In genomic region chr3:68560057-68560456, GRCm38 (mm10) we compare ENCODE assay signal across 17 mouse cellular contexts.
DNase-seq lines count a peak whose midpoint lies in the region; ATAC-seq and TF ChIP-seq lines count a peak whose summit lies in the region.
"Had no signal": no experiment of that assay in that cellular context is flagged by ENCODE, and none has a peak within 500 bp of the region (broad histone marks: within the 10 kb centered on the region; RNA-seq: fewer than 3 reads in every experiment).

No protein-coding gene starts in this region.

- no peak for TF ChIP-seq CTCF in brain, embryonic 14.5 days (IDR thresholded peaks at IDR 0.05; ENCODE audit: borderline replicate concordance, extremely low read depth, insufficient read depth, insufficient read length)

- intact Hi-C loops in heart, postnatal 14 days (cut with DNase I) = loop anchor here (5.0 kb wide), 2 partner anchors 47 to 152 kb away; no protein-coding TSS in a partner anchor

- ATAC-seq in kidney, embryonic 14.5 days (ENCODE audit: low FRiP score, low TSS enrichment) = no peak
- ATAC-seq in midbrain, embryonic 16.5 days = no peak
- ATAC-seq: CD4-positive, CD25-positive, alpha-beta regulatory T cell, adult 4 months; inflammation-experienced regulatory T-cells, adult 6 months had no signal

- H3K27ac ChIP-seq in kidney, embryonic 14.5 days (ENCODE audit: low read depth, low read length) = no peak overlapping the region
- no peak overlapping the region for H3K27ac ChIP-seq in midbrain, embryonic 16.5 days (ENCODE audit: low read length)
- H3K27ac ChIP-seq: embryonic facial prominence, embryonic 15.5 days; heart, embryonic 15.5 days; left cerebral cortex, adult 2 months; macrophage had no signal

- DNase-seq in kidney, adult 18-20 months = peak; percentile 79
- DNase-seq in brain, embryonic 14.5 days (ENCODE audit: low read depth) = peak; percentile 47
- DNase-seq in cerebellum, adult 9-10 months = peak; percentile 86
- peak; percentile 58 to 78 for DNase-seq in heart, postnatal 14 days
- DNase-seq in layer of hippocampus, adult 9-11 months = no peak
- DNase-seq in right cerebral cortex, postnatal 25 days = no peak
- DNase-seq: adrenal gland, postnatal 14 days; right cerebral cortex, postnatal 14 days had no signal

- no peak overlapping the region for H3K4me3 ChIP-seq in kidney, embryonic 14.5 days (ENCODE audit: low read length)
- no peak overlapping the region for H3K4me3 ChIP-seq in midbrain, embryonic 16.5 days (ENCODE audit: low read depth, low read length)
- H3K4me3 ChIP-seq: embryonic facial prominence, embryonic 15.5 days; heart, embryonic 15.5 days; left cerebral cortex, adult 2 months had no signal

- H3K4me2 ChIP-seq in kidney, embryonic 14.5 days (replicated peaks; ENCODE audit: low read depth, low read length) = no peak overlapping the region
- no peak overlapping the region for H3K4me2 ChIP-seq in midbrain, embryonic 16.5 days (ENCODE audit: low read length)
- H3K4me2 ChIP-seq: embryonic facial prominence, embryonic 15.5 days; heart, embryonic 15.5 days; liver, embryonic 11.5 days had no signal

- H3K4me1 ChIP-seq in kidney, embryonic 14.5 days (ENCODE audit: control insufficient read depth, insufficient read depth, low read length) = no peaks in the 10 kb centered on the region
- H3K4me1 ChIP-seq in midbrain, embryonic 16.5 days (ENCODE audit: control insufficient read depth, insufficient read depth, low read length) = no peaks in the 10 kb centered on the region
- H3K4me1 ChIP-seq: embryonic facial prominence, embryonic 15.5 days had no signal

- H3K9ac ChIP-seq in kidney, embryonic 14.5 days (ENCODE audit: low read depth, low read length) = no peak overlapping the region
- no peak overlapping the region for H3K9ac ChIP-seq in midbrain, embryonic 16.5 days (ENCODE audit: low read depth, low read length)
- H3K9ac ChIP-seq: embryonic facial prominence, embryonic 15.5 days; heart, embryonic 15.5 days had no signal

- WGBS in kidney, embryonic 14.5 days = 78% methylated on average over 5 of the region's 5 CpGs
- WGBS in midbrain, embryonic 16.5 days = 80% methylated on average over 5 of the region's 5 CpGs

- H3K36me3 ChIP-seq in kidney, embryonic 14.5 days (ENCODE audit: control insufficient read depth, insufficient read depth, low read length) = no peaks in the 10 kb centered on the region
- H3K36me3 ChIP-seq in midbrain, embryonic 16.5 days (ENCODE audit: control insufficient read depth, insufficient read depth, low read length) = no peaks in the 10 kb centered on the region
- H3K36me3 ChIP-seq: embryonic facial prominence, embryonic 15.5 days; heart, embryonic 15.5 days had no signal

- H3K9me3 ChIP-seq in kidney, embryonic 14.5 days (ENCODE audit: control insufficient read depth, low read length) = no peaks in the 10 kb centered on the region
- H3K9me3 ChIP-seq in midbrain, embryonic 16.5 days (replicated peaks; ENCODE audit: control insufficient read depth, low read length, poor library complexity, severe bottlenecking) = no peaks in the 10 kb centered on the region
- H3K9me3 ChIP-seq: embryonic facial prominence, embryonic 15.5 days; heart, embryonic 15.5 days had no signal

- no peaks in the 10 kb centered on the region for H3K27me3 ChIP-seq in kidney, embryonic 14.5 days (ENCODE audit: control insufficient read depth, insufficient read depth, low read length)
- no peaks in the 10 kb centered on the region for H3K27me3 ChIP-seq in midbrain, embryonic 16.5 days (ENCODE audit: control insufficient read depth, insufficient read depth, low read depth, low read length)
- H3K27me3 ChIP-seq: embryonic facial prominence, embryonic 15.5 days; heart, embryonic 15.5 days had no signal

- no peak for TF ChIP-seq POLR2A in brain, embryonic 14.5 days (IDR thresholded peaks at IDR 0.05; ENCODE audit: borderline replicate concordance, extremely low read depth, insufficient read depth, insufficient read length, poor library complexity, severe bottlenecking)

Comparison
In these comparisons a context has a peak if more than half of its experiments do, and no peak if none do; other contexts are left out.
1. DNase-seq: peak in kidney, adult 18-20 months (single experiment), brain, embryonic 14.5 days (single experiment), cerebellum, adult 9-10 months (single experiment) and heart, postnatal 14 days (2 of 2); none in layer of hippocampus, adult 9-11 months (single experiment) and right cerebral cortex, postnatal 25 days (single experiment).